Mouse (Mus musculus) thymus, adult 2 months (tissue): ENCODE data around the gene Ppm1l.

Experiments
- CTCF ChIP-seq: fragments of 200-500 bp; IDR thresholded peaks from 2 replicates; pipeline ENCODE4 v1.5.1; 2012; ENCODE audit warnings: mild to moderate bottlenecking, control low read depth, low read length, moderate library complexity, borderline replicate concordance; ENCODE audit not compliant: control insufficient read depth, poor library complexity, insufficient read depth; ENCODE audit errors: extremely low read depth
- POLR2A ChIP-seq: fragments of 200-500 bp; IDR thresholded peaks from 2 replicates; pipeline ENCODE4 v1.6.1; 2012; ENCODE audit warnings: mild to moderate bottlenecking, low read length, control low read depth, moderate library complexity; ENCODE audit not compliant: control insufficient read depth, poor library complexity, insufficient read depth; ENCODE audit errors: extremely low read depth

GRCm38 (mm10) chr3:69429319-69429718 lies 112.7 kb downstream of the Ppm1l start:
- TF ChIP-seq CTCF (no peak), POLR2A (no peak)
